Mouse (Mus musculus): ENCODE data around the gene Gm26558.

GRCm38 (mm10) chr2:70663764-70664163, 1.9 kb upstream of the Gm26558 start:
- no peak for TF ChIP-seq POLR2A (IDR thresholded peaks at IDR 0.05; ENCODE audit: insufficient read depth, low read depth, low read length)
- no peak for TF ChIP-seq CTCF (IDR thresholded peaks at IDR 0.05)
- TF ChIP-seq EP300 (IDR thresholded peaks at IDR 0.05; ENCODE audit: insufficient read depth, low read depth, low read length): no peak
